Mouse (Mus musculus) CH12.LX (cell line): ENCODE measurements around the gene Srebf2.

Experiments used
- CHD1 ChIP-seq: IDR thresholded peaks from 2 replicates; pipeline ENCODE4 v1.6.1; 2012; ENCODE audit warnings: low read depth, low read length, improper control_type of control experiment, inconsistent platforms
- CTCF ChIP-seq, 2 experiments: IDR thresholded peaks in 1 of 2; conservative IDR thresholded peaks in 1 of 2; 2 replicates each; pipeline ENCODE4 v1.5.1; 2011 to 2012; ENCODE audit warnings: low read depth in 2 of 2, low read length in 2 of 2, improper control_type of control experiment in 1 of 2, inconsistent platforms in 1 of 2, mild to moderate bottlenecking in 1 of 2, moderate library complexity in 1 of 2
- EP300 ChIP-seq: IDR thresholded peaks from 2 replicates; pipeline ENCODE4 v1.6.1; 2011; ENCODE audit warnings: low read length, improper control_type of control experiment
- MEF2A ChIP-seq: IDR thresholded peaks from 2 replicates; pipeline ENCODE4 v1.6.1; 2014; ENCODE audit warnings: low read depth, mild to moderate bottlenecking, inconsistent platforms, low read length, improper control_type of control experiment, borderline replicate concordance
- POLR2A ChIP-seq: IDR thresholded peaks from 2 replicates; pipeline ENCODE4 v1.6.1; 2011; ENCODE audit warnings: low read depth, mild to moderate bottlenecking, improper control_type of control experiment, low read length
- POLR2AphosphoS2 ChIP-seq: IDR thresholded peaks from 2 replicates; pipeline ENCODE4 v1.6.1; 2011; ENCODE audit warnings: low read depth, low read length, improper control_type of control experiment

GRCm38 (mm10) chr15:82177743-82178290 lies 30.8 kb downstream of the Srebf2 start:
- no peak for TF ChIP-seq CTCF (conservative IDR thresholded peaks at IDR 0.05 in 1 of 2, IDR thresholded peaks at IDR 0.05 in 1 of 2; ENCODE audit: low read depth in 2 of 2, low read length in 2 of 2)
- no peak for TF ChIP-seq EP300
- TF ChIP-seq MEF2A, result no peak
- no peak for TF ChIP-seq POLR2AphosphoS2
- no peak for TF ChIP-seq POLR2A
- no peak for TF ChIP-seq CHD1
